8 mouse cellular contexts compared by ENCODE assay signal in genomic region chr5:127405391-127406000, GRCm38 (mm10).
A peak's percentile ranks its signal among the peaks of the same experiment; 100 is the strongest.
DNase-seq lines count a peak whose midpoint lies in the region; ATAC-seq and TF ChIP-seq lines count a peak whose summit lies in the region.

No protein-coding gene starts in this region.

- H3K27ac ChIP-seq in embryonic facial prominence, embryonic 11.5 days (replicated peaks; ENCODE audit: low read depth, low read length): peak overlapping the region; percentile 47; the same call in 1 of the 2 replicates
- H3K27ac ChIP-seq in heart, postnatal 0 days (ENCODE audit: low read depth): no peak overlapping the region
- H3K27ac ChIP-seq in midbrain, embryonic 13.5 days: 0 out of 2 replicates have a peak overlapping the region, but pooled peaks have one; percentile 17

- TF ChIP-seq EP300 in heart, postnatal 0 days (IDR thresholded peaks at IDR 0.05; ENCODE audit: low read depth): no peak

- TF ChIP-seq CTCF in heart, postnatal 0 days (IDR thresholded peaks at IDR 0.05; ENCODE audit: low read depth): no peak

- no peak; the same call in 1 of the 2 replicates for ATAC-seq in embryonic facial prominence, embryonic 11.5 days (replicated peaks; ENCODE audit: insufficient number of reproducible peaks, low FRiP score, low TSS enrichment, low read depth)
- ATAC-seq in heart, postnatal 0 days (ENCODE audit: insufficient read depth, low read depth): peak; percentile 82
- peak; percentile 79 for ATAC-seq in midbrain, embryonic 13.5 days
- no peak for ATAC-seq in megakaryocyte-erythroid progenitor cell, adult 5-6 weeks (replicated peaks; ENCODE audit: low FRiP score, low TSS enrichment, poor library complexity, severe bottlenecking)

- H3K36me3 ChIP-seq in embryonic facial prominence, embryonic 11.5 days (replicated peaks; ENCODE audit: control insufficient read depth, insufficient read depth, low read depth, low read length): no peaks in the 10 kb centered on the region
- no peaks in the 10 kb centered on the region for H3K36me3 ChIP-seq in heart, postnatal 0 days (replicated peaks; ENCODE audit: control insufficient read depth, insufficient read depth, low read length)
- H3K36me3 ChIP-seq in midbrain, embryonic 13.5 days: no peaks in the 10 kb centered on the region

- no peak overlapping the region for H3K4me3 ChIP-seq in embryonic facial prominence, embryonic 11.5 days (ENCODE audit: low read depth, low read length)
- no peak overlapping the region for H3K4me3 ChIP-seq in heart, postnatal 0 days (ENCODE audit: low read depth, low read length)
- H3K4me3 ChIP-seq in midbrain, embryonic 13.5 days (replicated peaks): no peak overlapping the region

- H3K9ac ChIP-seq in embryonic facial prominence, embryonic 11.5 days (replicated peaks; ENCODE audit: low read length): no peak overlapping the region
- no peak overlapping the region for H3K9ac ChIP-seq in heart, postnatal 0 days (replicated peaks; ENCODE audit: low read depth, low read length)
- H3K9ac ChIP-seq in midbrain, embryonic 13.5 days (replicated peaks): no peak overlapping the region

- H3K27me3 ChIP-seq in embryonic facial prominence, embryonic 11.5 days (ENCODE audit: control insufficient read depth, insufficient read depth, low read length): no peaks in the 10 kb centered on the region
- no peaks in the 10 kb centered on the region for H3K27me3 ChIP-seq in heart, postnatal 0 days (ENCODE audit: control insufficient read depth, insufficient read depth, low read length)
- no peaks in the 10 kb centered on the region for H3K27me3 ChIP-seq in midbrain, embryonic 13.5 days

- no peaks in the 10 kb centered on the region for H3K9me3 ChIP-seq in embryonic facial prominence, embryonic 11.5 days (replicated peaks; ENCODE audit: control insufficient read depth, low read length)
- H3K9me3 ChIP-seq in heart, postnatal 0 days (replicated peaks; ENCODE audit: control insufficient read depth, low read length): no peaks in the 10 kb centered on the region
- peaks cover 3% of the 10 kb centered on the region; the same call in 1 of the 2 replicates for H3K9me3 ChIP-seq in midbrain, embryonic 13.5 days

- no peak overlapping the region for H3K4me2 ChIP-seq in embryonic facial prominence, embryonic 11.5 days (ENCODE audit: low read depth, low read length)
- H3K4me2 ChIP-seq in heart, postnatal 0 days (ENCODE audit: low read depth, low read length): no peak overlapping the region
- no peak overlapping the region for H3K4me2 ChIP-seq in midbrain, embryonic 13.5 days (replicated peaks)

- 50% methylated on average over 18 of the region's 18 CpGs for WGBS in embryonic facial prominence, embryonic 11.5 days
- 26% methylated on average over 18 of the region's 18 CpGs for WGBS in heart, postnatal 0 days
- 38% methylated on average over 18 of the region's 18 CpGs for WGBS in midbrain, embryonic 13.5 days

- H3K4me1 ChIP-seq in embryonic facial prominence, embryonic 11.5 days (ENCODE audit: control insufficient read depth, insufficient read depth, low read length): peaks cover 6% of the 10 kb centered on the region
- no peaks in the 10 kb centered on the region for H3K4me1 ChIP-seq in heart, postnatal 0 days (ENCODE audit: control insufficient read depth, insufficient read depth)
- peaks cover 23% of the 10 kb centered on the region for H3K4me1 ChIP-seq in midbrain, embryonic 13.5 days (replicated peaks)

- DNase-seq in urinary bladder, postnatal 14 days (ENCODE audit: low spot score): peak; percentile 44
- DNase-seq in urinary bladder, postnatal 10 days (ENCODE audit: low spot score): no peak
- peak; percentile 14 for DNase-seq in embryonic facial prominence, embryonic 11.5 days (ENCODE audit: low spot score)
- peak; percentile 41 for DNase-seq in heart, postnatal 0 days (ENCODE audit: low spot score)
- DNase-seq in kidney, postnatal 14 days: peak; percentile 78
- DNase-seq in urinary bladder, adult 18-20 months (ENCODE audit: low spot score in 2 of 2): no peak

Comparison
In these comparisons a context has a peak if more than half of its experiments do, and no peak if none do; other contexts are left out.
1. DNase-seq: peak in urinary bladder, postnatal 14 days (single experiment), embryonic facial prominence, embryonic 11.5 days (single experiment), heart, postnatal 0 days (single experiment) and kidney, postnatal 14 days (single experiment); none in urinary bladder, postnatal 10 days (single experiment) and urinary bladder, adult 18-20 months (0 of 2).
2. ATAC-seq: peak in heart, postnatal 0 days (single experiment) and midbrain, embryonic 13.5 days (single experiment); none in embryonic facial prominence, embryonic 11.5 days (single experiment) and megakaryocyte-erythroid progenitor cell, adult 5-6 weeks (single experiment).